Mouse (Mus musculus) CH12.LX (cell line): ENCODE data around the gene Hps1.

ENCODE experiments used
- CTCF ChIP-seq, 2 experiments: IDR thresholded peaks in 1 of 2; conservative IDR thresholded peaks in 1 of 2; 2 replicates each; pipeline ENCODE4 v1.5.1; 2011 to 2012; ENCODE audit warnings: low read depth in 2 of 2, low read length in 2 of 2, improper control_type of control experiment in 1 of 2, inconsistent platforms in 1 of 2, mild to moderate bottlenecking in 1 of 2, moderate library complexity in 1 of 2
- POLR2A ChIP-seq: IDR thresholded peaks from 2 replicates; pipeline ENCODE4 v1.6.1; 2011; ENCODE audit warnings: low read depth, mild to moderate bottlenecking, improper control_type of control experiment, low read length
- UBTF ChIP-seq: IDR thresholded peaks from 2 replicates; pipeline ENCODE4 v1.6.1; 2012; ENCODE audit warnings: low read depth, mild to moderate bottlenecking, inconsistent platforms, low read length, improper control_type of control experiment, moderate library complexity
- ZC3H11A ChIP-seq: IDR thresholded peaks from 2 replicates; pipeline ENCODE4 v1.6.1; 2012; ENCODE audit warnings: low read depth, mild to moderate bottlenecking, inconsistent platforms, low read length, improper control_type of control experiment

DNA sequence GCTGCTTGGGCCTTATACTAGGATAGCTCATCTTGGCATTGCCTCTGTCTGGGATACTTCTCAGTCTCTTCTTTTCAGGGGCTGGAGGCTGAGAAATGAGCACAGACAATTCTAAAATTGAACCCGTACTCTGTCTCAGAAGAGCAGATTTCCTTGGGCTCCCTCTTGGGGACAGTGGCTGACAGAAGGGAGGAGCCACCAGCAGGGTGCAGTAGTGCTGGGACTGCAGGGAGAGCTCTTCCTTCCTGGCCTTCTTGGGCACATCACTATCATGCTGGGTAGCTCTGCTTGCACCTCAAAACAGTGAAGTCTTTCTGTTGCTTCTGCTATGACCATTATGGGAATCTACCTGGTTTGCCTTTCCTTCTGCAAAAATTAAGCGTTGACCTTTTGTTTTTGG lies 5.4 kb upstream of the Hps1 start:
- TF ChIP-seq UBTF (no peak), CTCF (conservative IDR thresholded peaks at IDR 0.05 in 1 of 2, IDR thresholded peaks at IDR 0.05 in 1 of 2; ENCODE audit: low read depth in 2 of 2, low read length in 2 of 2) (peak; percentile 12 to 75; a peak in 2 of 4 replicates), POLR2A (no peak), ZC3H11A (no peak)
